Mouse (Mus musculus): ENCODE data around the gene Cers6.

Cers6 gene

DNA sequence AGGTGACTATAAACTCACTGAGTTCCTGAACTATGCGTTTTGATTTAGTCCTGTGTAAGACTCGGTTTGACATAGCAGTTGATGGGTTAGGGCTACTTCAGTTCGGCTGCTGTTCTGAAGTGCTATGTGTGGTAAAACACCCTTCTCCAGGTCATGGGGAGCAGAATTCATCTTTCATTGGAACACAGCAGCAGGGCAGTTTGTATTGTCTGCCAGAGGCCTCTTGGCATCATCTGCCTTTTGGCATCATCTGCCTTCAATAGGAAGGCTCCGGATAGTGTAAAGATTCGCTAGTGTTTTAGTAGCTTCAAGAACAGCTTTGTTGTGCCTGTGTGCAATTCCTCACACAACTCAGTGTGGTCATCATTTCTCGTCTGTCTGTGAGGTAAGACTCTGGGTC is 203.5 kb downstream of the Cers6 start:
- DNase-seq (ENCODE audit: low spot score) = no peak

DNA sequence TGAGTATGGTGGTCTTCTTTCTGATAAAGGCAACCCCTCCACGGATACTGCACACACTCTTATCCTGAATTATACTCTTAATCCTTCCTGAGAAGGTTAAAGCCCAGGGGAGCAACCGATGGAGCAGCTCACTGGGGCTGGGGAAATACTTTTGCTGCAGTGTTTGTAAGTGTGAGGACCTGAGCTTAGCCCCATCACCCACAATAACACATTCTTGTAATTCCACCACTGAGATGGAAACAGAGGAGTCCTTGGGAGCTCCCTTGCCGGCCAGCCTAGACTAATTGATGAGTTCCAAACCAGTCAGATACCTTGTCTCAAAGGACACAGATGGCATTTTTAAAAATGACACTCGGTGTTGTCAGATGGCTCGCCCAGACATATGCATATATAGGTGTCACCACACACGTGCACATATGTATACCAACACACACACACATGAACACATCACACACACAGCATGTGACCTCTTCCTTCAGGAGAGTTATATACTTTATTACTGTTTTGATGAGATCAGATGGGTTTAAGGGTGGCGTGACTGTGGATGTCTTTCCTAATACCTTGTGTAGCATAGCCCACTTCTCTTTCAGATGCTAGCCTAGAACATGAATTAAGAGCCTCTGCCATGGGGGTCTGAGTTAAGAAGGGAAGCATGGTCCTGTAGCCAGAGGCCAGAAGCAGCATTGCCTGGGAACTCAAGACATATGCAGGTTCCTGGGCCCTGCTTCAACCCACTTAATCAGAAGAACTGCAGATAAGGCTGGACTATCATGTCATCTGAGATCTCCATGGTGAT is 210.4 kb downstream of the Cers6 start:
- DNase-seq (ENCODE audit: low spot score) = no peak

DNA sequence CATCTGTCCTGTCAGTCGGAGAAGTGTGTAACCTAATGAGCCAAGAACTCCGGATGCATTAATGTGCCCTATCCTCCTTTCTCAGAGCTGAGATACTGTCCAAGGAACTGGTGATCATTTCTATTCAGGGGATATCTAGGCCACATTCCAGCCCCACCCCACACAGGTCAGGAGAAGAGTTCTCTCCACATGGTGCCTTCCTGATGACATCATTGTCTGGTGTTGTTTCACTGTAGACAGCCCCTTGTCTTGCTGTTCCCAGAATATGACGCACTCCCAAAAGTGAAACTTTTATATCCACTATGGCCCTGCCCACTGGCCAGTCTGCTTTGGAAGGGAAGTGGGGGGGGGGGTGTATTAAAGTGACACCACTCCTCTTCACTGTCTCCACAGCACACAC is 215.9 kb downstream of the Cers6 start:
- DNase-seq (ENCODE audit: low spot score) = no peak

DNA sequence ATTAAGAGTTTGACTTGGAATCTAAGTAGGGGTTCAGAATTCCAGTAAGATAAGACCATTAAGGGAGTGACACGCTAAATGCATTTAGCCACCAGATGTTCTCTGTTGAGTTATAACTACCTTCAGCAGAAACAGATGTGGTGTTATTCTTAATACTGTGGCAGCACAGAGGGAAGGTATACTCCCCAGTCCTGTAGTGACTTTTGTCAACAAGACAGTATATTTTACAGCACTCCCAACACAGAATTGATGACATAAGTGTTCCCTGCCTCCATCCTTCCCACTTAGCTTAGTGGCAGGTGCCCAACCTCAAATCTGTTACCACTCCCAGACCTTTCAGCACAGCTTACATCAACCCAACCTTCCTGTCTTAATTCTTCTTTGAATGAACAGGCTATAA is 219.5 kb downstream of the Cers6 start:
- DNase-seq (ENCODE audit: low spot score) = no peak

DNA sequence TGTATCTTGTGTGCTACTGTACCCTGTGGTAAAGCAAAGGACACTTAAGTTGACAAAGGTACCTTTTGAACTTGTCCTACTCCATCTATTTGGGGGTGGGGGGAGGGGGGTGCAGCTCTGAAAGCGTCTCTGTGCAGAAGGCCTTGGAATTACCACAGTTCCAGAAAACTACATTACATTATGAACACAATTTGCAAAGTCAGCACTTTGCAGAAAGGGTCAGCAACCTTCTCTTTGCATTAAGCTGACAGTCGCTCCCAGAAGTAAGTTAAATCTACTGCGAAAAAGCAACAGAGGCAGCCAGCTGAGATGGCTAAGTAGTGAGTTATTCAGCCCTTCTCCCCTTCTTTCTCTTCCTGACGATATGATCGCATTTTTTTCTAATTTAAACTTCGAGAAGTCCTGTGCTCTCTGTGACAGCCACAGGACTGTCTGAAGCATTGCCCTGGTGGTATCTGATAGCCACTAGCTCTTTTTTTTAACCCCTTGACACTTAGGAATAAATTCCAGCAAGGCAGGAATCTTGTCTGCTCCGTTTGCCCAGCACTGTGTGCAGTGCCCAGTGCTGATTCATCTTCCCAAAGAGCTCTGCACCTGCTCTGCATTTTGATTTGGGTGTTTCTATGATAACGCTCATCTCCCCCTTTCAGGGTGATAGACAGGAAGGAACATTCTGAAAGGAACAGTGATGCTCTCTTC is 221.4 kb downstream of the Cers6 start:
- peak; percentile 15 for DNase-seq (ENCODE audit: low spot score)

DNA sequence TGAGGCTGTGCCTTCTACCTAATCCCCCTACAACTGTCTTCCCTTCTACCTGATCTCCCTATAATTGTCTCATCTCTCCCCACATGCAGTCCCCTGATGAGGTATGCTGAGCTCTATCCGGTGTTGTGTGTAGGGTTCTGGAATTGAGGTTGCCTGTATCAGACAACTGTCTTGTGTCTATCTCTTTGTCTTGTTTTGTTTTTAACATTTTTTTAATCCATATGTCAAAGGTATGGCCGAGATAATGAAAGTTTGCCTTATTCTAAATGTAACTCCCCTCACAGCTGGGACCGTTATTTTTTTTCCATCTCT is 221.9 kb downstream of the Cers6 start:
- DNase-seq (ENCODE audit: low spot score) = no peak

DNA sequence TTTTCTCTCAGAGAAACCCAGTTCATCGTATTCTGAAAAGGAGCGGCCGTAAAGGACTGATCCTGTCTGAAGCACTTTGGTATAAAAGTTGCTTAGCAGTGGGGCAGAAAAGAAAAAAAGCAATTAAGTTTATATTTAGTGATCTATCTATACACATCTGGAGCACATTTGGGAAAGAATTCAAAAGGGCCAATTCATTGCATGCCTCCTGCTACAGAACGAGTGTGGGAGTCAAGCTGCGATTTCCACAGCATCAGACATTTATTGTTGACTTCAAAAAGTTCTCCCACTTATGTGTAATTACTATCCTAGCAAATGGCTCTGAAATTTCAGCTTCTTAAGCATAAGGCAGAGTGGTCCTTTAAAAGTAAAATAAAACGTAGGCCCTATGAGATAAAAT is 223.2 kb downstream of the Cers6 start:
- peak; percentile 21 for DNase-seq (ENCODE audit: low spot score)

DNA sequence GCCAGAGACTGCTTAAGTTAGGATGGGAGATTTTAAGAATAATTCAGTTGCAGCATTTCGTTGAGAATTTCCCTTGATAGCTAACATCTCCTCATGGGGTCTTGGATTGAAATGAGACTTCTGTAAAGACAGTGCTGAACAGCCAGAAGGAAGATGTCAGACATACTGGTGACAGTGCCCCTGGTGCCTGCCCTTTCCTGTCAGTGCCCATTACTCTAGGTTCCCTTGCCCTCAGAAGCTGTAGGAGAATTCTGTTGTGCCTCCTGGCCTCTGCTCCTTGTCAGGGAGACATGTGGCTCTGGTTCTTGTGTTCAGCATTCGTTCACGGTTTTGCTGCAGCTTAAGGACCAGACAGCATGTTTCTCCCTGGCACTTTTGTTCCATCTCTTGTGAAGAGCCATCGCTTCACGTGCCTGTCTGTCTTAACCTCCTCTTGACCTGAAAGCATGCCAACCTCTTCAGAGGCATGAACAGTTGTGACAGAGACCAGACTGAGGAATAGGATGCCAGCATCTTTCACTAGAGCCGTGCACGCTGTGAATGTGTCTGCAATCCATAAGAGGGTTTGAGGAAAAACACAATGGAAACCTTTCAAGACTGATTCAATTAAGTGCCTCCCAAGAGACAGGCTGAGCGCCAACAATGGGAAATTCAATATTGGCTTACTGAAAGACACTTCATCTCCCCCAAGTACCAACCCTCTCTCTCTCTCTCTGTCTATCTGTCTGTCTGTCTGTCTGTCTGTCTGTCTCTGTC is 225.4 kb downstream of the Cers6 start:
- DNase-seq (ENCODE audit: low spot score) = peak; percentile 40

DNA sequence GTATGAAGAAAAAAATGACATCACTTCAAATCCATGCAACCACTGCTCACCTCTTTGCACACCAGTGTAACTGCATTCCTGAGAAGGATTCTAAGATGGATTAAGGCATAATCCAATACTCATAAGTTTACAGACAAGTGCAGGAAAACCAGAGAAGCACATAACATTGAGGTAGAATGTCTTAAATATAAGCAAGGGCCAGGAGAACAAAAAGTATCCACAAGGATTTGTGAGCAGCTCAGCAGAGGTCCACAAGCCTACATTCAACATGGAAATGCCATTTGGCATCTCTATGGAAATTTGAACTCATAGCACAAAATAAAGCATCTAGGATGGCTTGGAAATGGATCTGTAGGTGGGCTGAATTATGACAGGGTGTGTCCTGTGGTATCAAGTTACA is 234.6 kb downstream of the Cers6 start:
- DNase-seq (ENCODE audit: low spot score) = no peak

DNA sequence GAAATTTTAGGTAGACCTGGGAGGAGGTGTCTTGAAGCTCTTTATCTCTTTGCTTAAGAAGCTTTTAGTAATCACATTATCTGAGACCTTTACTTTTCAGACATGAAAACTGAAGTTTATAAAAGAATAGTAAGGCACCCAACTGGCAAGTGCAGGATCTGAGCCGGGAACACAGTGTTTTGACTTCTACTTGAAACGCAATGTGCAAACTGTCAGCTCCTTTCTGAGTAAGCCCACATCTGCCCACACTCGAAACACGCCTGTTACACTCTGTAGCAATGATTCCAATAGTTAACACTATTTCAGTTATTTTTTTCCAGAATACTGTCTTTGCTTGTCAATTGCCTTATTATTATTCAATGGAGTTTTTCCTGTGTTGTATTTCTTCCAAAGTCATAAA is 235.6 kb downstream of the Cers6 start:
- no peak for DNase-seq (ENCODE audit: low spot score)

DNA sequence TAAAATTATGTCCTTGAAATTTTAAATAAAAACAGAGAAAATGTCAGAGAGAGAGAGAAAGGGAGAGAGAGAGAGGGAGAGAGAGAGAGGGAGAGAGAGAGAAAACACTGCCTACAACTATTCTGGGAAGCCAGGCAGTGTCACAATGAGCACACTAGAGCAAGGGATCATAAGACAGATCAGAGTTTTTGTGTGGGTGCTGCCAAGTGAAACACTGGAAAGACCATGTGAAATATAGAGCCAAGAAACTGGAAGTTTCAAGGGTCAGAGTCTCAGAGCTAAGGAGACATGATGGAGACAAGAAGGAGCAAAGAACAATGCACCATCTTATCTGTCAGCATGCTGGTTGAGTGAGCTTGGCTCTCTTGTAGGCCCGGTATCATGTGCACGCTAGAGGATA is 236.3 kb downstream of the Cers6 start:
- no peak for DNase-seq (ENCODE audit: low spot score)

DNA sequence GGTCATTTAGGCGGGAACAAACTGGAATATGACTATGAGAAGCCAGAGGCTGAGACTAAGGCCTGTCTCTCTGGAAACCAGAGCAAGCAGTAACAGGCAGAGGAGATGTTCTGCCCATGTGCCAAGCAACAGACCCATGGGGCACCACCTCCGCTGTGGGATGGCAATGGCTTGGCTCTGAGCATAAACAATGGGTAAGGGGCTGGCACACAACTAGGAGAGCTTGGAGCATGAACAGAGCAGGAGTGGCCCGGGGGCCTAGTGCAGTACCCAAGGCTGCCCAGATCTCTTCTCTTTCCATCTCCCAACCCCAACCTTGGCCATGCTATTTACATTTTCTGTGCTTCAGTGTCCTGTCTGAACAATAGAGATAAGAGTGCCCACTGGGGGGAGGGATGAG is 237.5 kb downstream of the Cers6 start:
- no peak for DNase-seq (ENCODE audit: low spot score)

DNA sequence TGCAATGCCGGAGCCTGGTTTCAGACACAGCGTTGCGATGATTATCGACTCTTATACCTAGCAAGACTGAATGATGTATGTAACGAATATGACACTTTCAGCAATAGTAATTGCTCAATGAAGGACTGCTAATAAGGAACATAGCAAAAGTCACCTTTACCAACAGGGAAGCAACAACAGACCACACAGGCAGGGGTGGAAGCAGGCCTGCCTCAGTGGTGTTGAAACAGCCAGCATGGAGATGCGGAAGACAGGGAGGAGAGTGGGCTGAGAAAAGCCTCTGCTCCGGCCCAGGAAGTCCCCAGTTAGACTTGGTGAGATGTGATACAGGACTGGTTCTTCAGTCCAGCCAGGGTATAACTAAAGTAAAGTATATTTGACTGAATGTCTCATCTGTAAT is 237.9 kb downstream of the Cers6 start:
- DNase-seq (ENCODE audit: low spot score) = no peak

DNA sequence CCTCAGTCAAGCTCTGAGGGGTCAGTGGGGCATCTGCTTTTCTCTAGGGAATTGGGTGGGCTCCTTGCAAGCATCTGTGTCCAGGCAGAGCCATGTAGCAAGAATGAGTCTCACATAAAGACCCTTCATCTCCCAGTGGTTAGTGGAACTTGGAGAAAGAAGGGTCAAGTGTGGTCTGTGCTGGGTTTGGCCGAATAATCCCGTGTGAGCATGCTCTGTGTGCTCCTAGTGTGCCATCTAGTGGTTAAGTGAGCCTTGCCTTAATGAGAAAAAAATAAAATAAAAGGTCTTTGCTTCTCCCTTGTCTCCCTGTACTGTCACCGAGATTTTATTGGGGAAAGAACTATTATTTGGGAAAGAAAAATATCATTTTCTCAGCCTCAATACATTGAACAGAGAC is 239.5 kb downstream of the Cers6 start:
- DNase-seq (ENCODE audit: low spot score) = peak; percentile 76

DNA sequence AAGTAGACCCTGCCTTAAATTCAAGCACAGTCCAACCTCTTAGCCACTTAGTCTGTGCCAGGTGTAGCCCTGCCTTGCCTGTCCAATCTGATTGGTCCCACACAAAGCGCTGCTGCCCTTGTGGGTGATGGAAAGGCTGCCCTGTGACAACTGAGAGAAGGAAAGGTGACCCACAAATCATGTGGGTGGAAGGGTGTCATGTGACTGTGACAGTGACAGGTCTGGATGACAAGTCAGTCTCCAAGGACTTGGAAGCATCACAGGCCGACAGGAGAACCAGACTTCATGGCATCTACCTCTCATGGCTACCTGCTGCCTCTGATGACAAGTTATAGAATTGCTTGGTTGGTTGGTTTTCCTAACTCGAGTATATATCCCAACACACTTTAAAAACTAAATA is 242.3 kb downstream of the Cers6 start:
- DNase-seq (ENCODE audit: low spot score) = no peak

DNA sequence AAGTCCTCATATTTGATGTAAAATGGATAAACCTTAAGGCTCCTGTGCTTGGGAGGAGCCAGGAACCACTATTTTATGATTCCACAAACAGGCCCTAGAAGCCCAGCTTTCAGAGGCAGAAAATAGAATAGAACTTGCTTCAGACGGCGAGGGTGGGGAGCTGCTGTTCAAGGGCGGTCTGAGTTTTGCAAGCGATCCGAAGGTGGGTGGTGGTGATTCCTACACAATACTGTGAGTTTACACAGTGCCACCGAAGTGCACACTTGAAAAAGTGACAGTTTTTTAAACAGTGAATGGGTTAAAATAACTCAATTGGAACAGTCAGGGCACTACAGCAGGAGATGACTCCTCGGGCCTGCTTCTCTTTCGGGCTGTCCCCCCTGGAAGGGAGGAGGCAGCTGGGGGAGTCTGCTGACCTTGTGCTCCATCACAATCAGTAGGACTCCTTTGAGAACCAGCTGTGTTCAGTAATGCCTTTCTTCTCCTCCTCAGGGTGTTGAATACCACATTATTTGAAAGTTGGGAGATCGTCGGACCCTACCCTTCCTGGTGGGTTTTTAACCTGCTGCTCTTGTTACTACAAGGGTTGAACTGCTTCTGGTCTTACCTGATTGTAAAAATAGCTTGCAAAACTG is 243.4 kb downstream of the Cers6 start:
- DNase-seq (ENCODE audit: low spot score) = no peak

DNA sequence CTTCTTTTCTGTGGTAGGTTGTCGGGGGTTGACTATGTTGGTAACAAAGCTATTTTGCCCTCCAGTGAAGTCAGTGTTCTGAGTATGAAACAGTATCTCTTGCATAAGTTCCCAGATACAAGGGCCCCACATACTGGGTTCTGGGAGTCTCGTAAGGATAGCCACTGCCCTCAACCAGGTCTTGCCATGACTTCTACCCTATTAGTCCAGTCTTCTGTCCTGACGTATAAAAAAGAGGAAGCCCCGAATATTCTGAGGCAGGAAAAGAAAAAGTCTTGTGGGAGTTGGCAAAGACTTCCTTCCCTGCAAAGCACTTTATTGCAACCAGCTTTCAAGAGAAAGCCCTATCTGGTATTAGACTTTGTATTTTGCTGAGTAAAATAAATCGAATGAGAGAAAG is 248.0 kb downstream of the Cers6 start:
- DNase-seq (ENCODE audit: low spot score) = no peak

DNA sequence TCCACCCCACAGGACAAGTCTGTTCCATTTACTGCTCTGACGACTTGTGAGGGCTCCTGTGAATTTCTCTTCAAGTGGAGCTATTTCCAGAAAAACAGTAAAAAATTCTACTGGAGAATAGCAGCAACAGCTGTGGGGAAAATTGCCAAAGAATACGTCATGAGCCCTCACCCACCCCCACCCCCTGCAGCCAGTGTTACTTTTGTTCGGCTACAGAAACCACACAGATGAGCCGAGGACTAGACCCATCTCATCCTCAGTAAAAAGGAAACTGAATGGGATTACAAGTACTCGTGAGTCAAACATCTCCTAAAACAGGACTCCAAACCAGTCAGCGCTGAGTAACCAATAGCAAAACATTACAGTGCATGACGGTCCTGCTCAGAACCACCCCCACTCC is 248.5 kb downstream of the Cers6 start:
- no peak for DNase-seq (ENCODE audit: low spot score)

DNA sequence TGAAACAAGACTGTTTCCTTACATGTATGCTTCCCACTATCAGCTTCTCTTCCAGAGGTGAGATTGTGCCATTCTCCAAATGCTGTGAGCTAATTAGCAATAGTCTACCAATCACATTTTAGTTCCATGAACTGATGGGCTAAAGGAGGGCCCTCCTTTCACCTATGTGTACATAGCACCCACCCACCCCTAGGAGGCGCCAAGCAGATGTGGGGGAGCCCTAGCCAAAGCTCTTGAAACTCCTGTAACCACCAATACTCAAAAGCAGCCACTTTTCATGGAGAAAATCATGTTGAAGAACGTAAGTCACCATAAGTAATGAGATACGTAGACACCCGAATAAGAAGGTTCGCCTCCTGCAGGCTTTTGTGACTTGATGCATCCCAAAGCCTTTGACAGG is 251.4 kb downstream of the Cers6 start:
- DNase-seq (ENCODE audit: low spot score) = no peak

DNA sequence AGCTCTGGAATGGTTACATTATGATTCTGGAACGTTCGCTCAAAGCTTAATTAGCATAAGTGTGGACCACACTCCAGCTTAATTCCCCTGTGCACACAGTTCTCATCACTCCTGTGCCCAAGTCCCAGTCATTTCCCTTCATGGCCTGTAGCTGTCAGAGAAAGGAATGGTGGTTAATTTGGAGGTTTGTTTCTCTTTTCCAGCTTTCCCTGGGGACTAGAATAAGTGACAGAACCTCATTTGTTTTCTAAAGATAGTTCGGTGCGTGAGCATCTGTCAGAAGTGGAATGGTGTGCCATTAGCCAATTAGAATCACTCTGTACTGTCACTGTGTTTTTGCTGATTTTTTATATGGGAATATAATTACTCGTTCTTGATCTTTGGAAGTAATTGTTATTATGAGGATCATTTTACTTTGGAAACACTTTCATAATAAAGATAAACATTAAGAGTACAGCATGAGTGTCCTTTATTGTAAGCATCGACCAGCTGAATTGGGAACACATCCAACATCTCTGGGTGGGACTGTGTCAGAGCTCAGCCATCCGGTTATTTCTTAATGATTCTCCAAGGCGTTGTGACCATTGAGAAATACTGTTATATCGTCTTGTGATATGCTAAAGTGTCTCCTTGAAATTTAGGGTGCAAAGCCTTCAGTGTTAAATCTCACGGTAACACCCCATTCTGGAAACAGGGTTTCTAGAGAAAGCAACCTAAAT is 252.7 kb downstream of the Cers6 start:
- DNase-seq (ENCODE audit: low spot score) = no peak

DNA sequence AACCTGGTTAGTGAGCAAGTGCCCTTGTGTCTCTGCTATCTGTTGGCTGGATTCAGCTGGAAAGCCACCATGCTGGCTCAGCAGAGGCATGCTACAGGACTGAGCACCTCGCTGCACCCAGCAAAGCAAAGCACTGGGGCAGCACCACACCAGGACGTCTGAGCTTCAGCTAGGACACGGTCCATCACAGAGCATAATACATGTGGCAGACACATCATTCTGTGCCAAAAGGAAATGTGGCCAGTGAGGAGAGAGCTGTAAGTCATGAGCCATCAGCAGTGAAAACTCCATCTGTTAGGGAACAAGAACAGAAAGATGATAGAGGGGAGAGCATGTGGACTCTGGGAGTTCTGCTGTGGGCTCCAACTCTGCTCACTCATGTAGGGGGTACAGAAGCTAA is 254.7 kb downstream of the Cers6 start:
- no peak for DNase-seq (ENCODE audit: low spot score)

DNA sequence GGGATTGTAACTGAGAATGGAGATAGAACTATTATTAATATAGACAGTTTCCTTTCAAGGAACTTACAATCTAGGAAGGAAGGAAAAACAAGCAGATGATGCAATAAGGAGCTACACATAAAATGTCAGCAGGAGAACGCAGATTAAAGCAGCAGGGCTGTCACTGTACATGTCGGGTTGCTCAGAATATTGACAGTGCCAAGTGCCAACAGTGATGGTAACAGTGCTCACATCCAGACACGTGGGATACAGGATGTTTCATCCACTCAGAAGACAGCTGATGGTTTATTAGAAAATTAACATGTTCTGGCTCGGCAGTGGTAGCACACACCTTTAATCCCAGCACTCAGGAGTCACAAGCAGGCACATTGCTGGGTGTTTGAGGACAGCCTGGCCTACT is 255.5 kb downstream of the Cers6 start:
- DNase-seq (ENCODE audit: low spot score) = no peak
